Mouse (Mus musculus): ENCODE data around the gene Ccdc66. TPM values are rescaled to one million over a fixed set of nuclear protein-coding genes. Genes with fewer than 3 reads are reported as not detected.

The Ccdc66 gene
- polyA plus RNA-seq, 1 experiment: not detected

- H3K27ac ChIP-seq (ENCODE audit: insufficient read depth, low read depth, low read length): no peak overlapping the region
- TF ChIP-seq POLR2A (IDR thresholded peaks at IDR 0.05; ENCODE audit: insufficient read depth, low read depth, low read length) (no peak), CTCF (IDR thresholded peaks at IDR 0.05; ENCODE audit: insufficient read depth, low read depth, low read length) (no peak)
- 81% methylated on average over 2 of the region's 2 CpGs for WGBS
- no peak overlapping the region for H3K4me3 ChIP-seq (ENCODE audit: insufficient read depth, low read depth, low read length)
- no peaks in the 10 kb centered on the region for H3K4me1 ChIP-seq (ENCODE audit: control insufficient read depth, insufficient read depth, low read length)
Measured at GRCm38 (mm10) chr14:27444851-27445281, 63.4 kb downstream of the Ccdc66 start.

- no peak overlapping the region for H3K27ac ChIP-seq (ENCODE audit: insufficient read depth, low read depth, low read length)
- H3K4me3 ChIP-seq (ENCODE audit: insufficient read depth, low read depth, low read length): no peak overlapping the region
- no peaks in the 10 kb centered on the region for H3K4me1 ChIP-seq (ENCODE audit: control insufficient read depth, insufficient read depth, low read length)
- TF ChIP-seq POLR2A (IDR thresholded peaks at IDR 0.05; ENCODE audit: insufficient read depth, low read depth, low read length): no peak
- TF ChIP-seq CTCF (IDR thresholded peaks at IDR 0.05; ENCODE audit: insufficient read depth, low read depth, low read length): no peak
Measured at GRCm38 (mm10) chr14:27440921-27441320, 67.3 kb downstream of the Ccdc66 start.

GRCm38 (mm10) chr14:27436826-27437225, 71.4 kb downstream of the Ccdc66 start:
- Histone ChIP-seq H3K4me3 (ENCODE audit: insufficient read depth, low read depth, low read length) (no peak overlapping the region), H3K27ac (ENCODE audit: insufficient read depth, low read depth, low read length) (no peak overlapping the region), H3K4me1 (ENCODE audit: control insufficient read depth, insufficient read depth, low read length) (no peaks in the 10 kb centered on the region)
- no peak for TF ChIP-seq POLR2A (IDR thresholded peaks at IDR 0.05; ENCODE audit: insufficient read depth, low read depth, low read length)
- no peak for TF ChIP-seq CTCF (IDR thresholded peaks at IDR 0.05; ENCODE audit: insufficient read depth, low read depth, low read length)
- 87% methylated on average over 3 of the region's 3 CpGs for WGBS

GRCm38 (mm10) chr14:27436116-27436515, 72.1 kb downstream of the Ccdc66 start:
- Histone ChIP-seq H3K4me1 (ENCODE audit: control insufficient read depth, insufficient read depth, low read length) (no peaks in the 10 kb centered on the region), H3K4me3 (ENCODE audit: insufficient read depth, low read depth, low read length) (no peak overlapping the region), H3K27ac (ENCODE audit: insufficient read depth, low read depth, low read length) (no peak overlapping the region)
- WGBS: 100% methylated on average over 1 of the region's 1 CpGs
- TF ChIP-seq CTCF (IDR thresholded peaks at IDR 0.05; ENCODE audit: insufficient read depth, low read depth, low read length): no peak
- no peak for TF ChIP-seq POLR2A (IDR thresholded peaks at IDR 0.05; ENCODE audit: insufficient read depth, low read depth, low read length)

- 97% methylated on average over 2 of the region's 2 CpGs for WGBS
Measured at GRCm38 (mm10) chr14:27432064-27432463, 76.2 kb downstream of the Ccdc66 start.

More at GRCm38 (mm10) chr14:27432064-27432463, 76.2 kb downstream of the Ccdc66 start:
- Histone ChIP-seq H3K27ac (ENCODE audit: insufficient read depth, low read depth, low read length) (no peak overlapping the region), H3K4me3 (ENCODE audit: insufficient read depth, low read depth, low read length) (no peak overlapping the region), H3K4me1 (ENCODE audit: control insufficient read depth, insufficient read depth, low read length) (peaks cover 3% of the 10 kb centered on the region)
- TF ChIP-seq POLR2A (IDR thresholded peaks at IDR 0.05; ENCODE audit: insufficient read depth, low read depth, low read length) (no peak), CTCF (IDR thresholded peaks at IDR 0.05; ENCODE audit: insufficient read depth, low read depth, low read length) (no peak)

Other genes starting within 250 kb of the Ccdc66 start
- 80.2 and 100 TPM in 2 replicates for gene Fam208a, start 79.6 kb downstream of the Ccdc66 start, polyA plus RNA-seq (2012; ENCODE audit: insufficient read depth, insufficient read length, low replicate concordance, missing spikeins)
- gene Erc2, start 114.0 kb upstream of the Ccdc66 start, polyA plus RNA-seq (2012; ENCODE audit: insufficient read depth, insufficient read length, low replicate concordance, missing spikeins): not detected in 2 replicates